Mouse (Mus musculus) hindbrain, embryonic 14.5 days (tissue): ENCODE measurements at regions not wholly inside any gene's neighbourhood (a gene's known extent, or its start where the extent isn't known, plus 50 kb on each side); places are given as distances from the start of the nearest gene placed in this dataset.

Experiments used
- ATAC-seq: fragments of 200-750 bp; cut with Nextera tagmentation; 2 replicates; pipeline ENCODE4 v1.8.0; 2017; ENCODE audit warnings: moderate number of reproducible peaks, mild to moderate bottlenecking, moderate TSS enrichment, moderate library complexity; ENCODE audit not compliant: low FRiP score
- DNase-seq: peaks from one replicate; pipeline ENCODE4 v3.0.0-alpha.2; 2015; ENCODE audit warnings: low spot score
- H3K27ac ChIP-seq: fragments of 300-500 bp; sonication (generic); 2 replicates; pipeline ENCODE4 v1.5.1; 2014; ENCODE audit warnings: mild to moderate bottlenecking, moderate library complexity
- H3K27me3 ChIP-seq: fragments of 300-500 bp; sonication (generic); 2 replicates; pipeline ENCODE4 v1.6.1; 2014; ENCODE audit warnings: mild to moderate bottlenecking, low read length, mixed read lengths; ENCODE audit not compliant: control insufficient read depth, insufficient read depth
- H3K36me3 ChIP-seq: fragments of 300-500 bp; sonication (generic); replicated peaks from 2 replicates; pipeline ENCODE4 v1.6.1; 2014; ENCODE audit not compliant: control insufficient read depth, insufficient read depth
- H3K4me1 ChIP-seq: fragments of 300-500 bp; sonication (generic); replicated peaks from 2 replicates; pipeline ENCODE4 v1.6.1; 2014; ENCODE audit warnings: antibody characterized with exemption, low read length, mixed read lengths; ENCODE audit not compliant: control insufficient read depth, insufficient read depth
- H3K4me2 ChIP-seq: fragments of 300-500 bp; sonication (generic); replicated peaks from 2 replicates; pipeline ENCODE4 v1.6.1; 2014; ENCODE audit warnings: mild to moderate bottlenecking, moderate library complexity
- H3K4me3 ChIP-seq: fragments of 300-500 bp; sonication (generic); replicated peaks from 2 replicates; pipeline ENCODE4 v1.5.1; 2014; ENCODE audit warnings: mild to moderate bottlenecking, low read length
- H3K9ac ChIP-seq: fragments of 300-500 bp; sonication (generic); 2 replicates; pipeline ENCODE4 v1.6.1; 2014
- H3K9me3 ChIP-seq: fragments of 300-500 bp; sonication (generic); 2 replicates; pipeline ENCODE4 v1.6.1; 2016; ENCODE audit warnings: low read length; ENCODE audit not compliant: control insufficient read depth
- WGBS: fragments of 180-500 bp; shearing (Covaris S2); extraction: QIAGEN DNeasy Blood & Tissue Kit; methylation state at CpG from one replicate; pipeline ENCODE4 v1.1.7; 2014; 5-methylcytosine and 5-hydroxymethylcytosine counted together

DNA sequence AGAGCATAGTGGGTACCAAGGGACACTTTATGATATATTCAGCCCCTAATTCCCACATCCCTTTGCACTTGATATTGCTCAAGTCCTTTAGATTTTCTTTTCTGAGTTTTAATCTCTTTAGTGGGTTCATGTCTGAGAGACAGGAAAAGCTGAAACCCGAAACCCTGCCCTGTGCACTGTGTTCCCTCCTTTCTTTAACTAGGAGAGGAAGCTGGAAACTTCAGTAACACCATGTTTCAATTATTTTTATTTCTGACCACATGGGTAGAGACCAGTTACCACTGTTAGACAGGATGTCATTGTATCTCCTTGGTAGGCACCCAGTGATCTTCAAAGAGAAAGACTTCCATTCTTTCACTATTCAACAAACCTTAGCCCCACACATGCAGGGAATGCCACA is 362.4 kb upstream of the Flrt2 start:
- H3K27me3 ChIP-seq = no peaks in the 10 kb centered on the region
- ATAC-seq = no peak
- 81% methylated on average over 1 of the region's 1 CpGs for WGBS

DNA sequence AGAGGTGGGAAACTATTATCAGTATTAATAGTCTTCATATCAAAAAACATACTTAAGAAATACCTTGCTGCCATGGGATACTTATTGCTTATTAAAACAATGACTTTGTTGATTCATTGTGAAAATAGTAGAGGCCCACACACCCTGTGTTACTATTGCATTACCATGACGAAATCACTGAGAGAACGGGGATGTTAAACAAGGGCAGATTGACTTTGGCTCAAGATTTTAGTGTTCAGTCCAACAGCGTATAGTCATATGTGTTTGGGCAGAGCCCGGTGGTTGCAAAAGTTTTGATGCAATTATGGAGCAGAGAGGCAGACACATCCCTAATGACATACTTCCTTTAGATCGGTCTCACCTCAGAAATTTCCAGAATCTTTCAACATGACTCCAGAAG is 344.2 kb upstream of the Flrt2 start:
- Histone ChIP-seq H3K4me1 (no peaks in the 10 kb centered on the region), H3K27ac (no peak overlapping the region), H3K9ac (no peak overlapping the region), H3K27me3 (no peaks in the 10 kb centered on the region), H3K36me3 (no peaks in the 10 kb centered on the region), H3K4me3 (no peak overlapping the region), H3K9me3 (no peaks in the 10 kb centered on the region), H3K4me2 (no peak overlapping the region)
- no peak for DNase-seq
- no peak for ATAC-seq
- WGBS = 90% methylated on average over 5 of the region's 5 CpGs

More for the DNA sequence above, 362.4 kb upstream of the Flrt2 start:
- H3K27ac ChIP-seq = no peak overlapping the region
- no peaks in the 10 kb centered on the region for H3K36me3 ChIP-seq
- no peaks in the 10 kb centered on the region for H3K9me3 ChIP-seq
- no peak overlapping the region for H3K9ac ChIP-seq
- no peak overlapping the region for H3K4me2 ChIP-seq
- DNase-seq = no peak
- H3K4me1 ChIP-seq = no peaks in the 10 kb centered on the region
- H3K4me3 ChIP-seq = no peak overlapping the region

DNA sequence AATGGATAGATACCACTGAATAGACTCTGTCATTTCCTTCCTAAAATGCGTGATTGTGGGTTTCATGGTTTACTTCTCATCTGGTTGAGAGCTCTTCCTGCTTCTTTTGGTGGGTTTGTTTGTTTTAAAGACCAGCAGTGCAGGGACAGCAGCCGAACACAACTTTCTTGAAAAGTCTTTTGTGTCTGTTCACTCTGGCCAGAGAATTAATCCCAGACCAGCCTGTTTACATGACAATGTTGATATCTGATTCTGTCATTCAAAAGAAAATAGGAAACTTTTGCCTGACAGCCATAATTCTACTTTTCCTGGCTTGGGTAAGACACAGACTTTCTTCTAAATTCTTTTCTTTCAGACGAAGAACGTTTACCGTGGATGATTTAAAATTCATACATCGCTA is 336.9 kb upstream of the Flrt2 start:
- no peak overlapping the region for H3K4me2 ChIP-seq
- H3K27ac ChIP-seq = no peak overlapping the region
- WGBS = 30% methylated on average over 6 of the region's 6 CpGs
- no peaks in the 10 kb centered on the region for H3K4me1 ChIP-seq
- DNase-seq = no peak
- no peak overlapping the region for H3K9ac ChIP-seq
- H3K36me3 ChIP-seq = no peaks in the 10 kb centered on the region
- no peaks in the 10 kb centered on the region for H3K27me3 ChIP-seq
- no peak overlapping the region for H3K4me3 ChIP-seq
- ATAC-seq = no peak
- no peaks in the 10 kb centered on the region for H3K9me3 ChIP-seq

DNA sequence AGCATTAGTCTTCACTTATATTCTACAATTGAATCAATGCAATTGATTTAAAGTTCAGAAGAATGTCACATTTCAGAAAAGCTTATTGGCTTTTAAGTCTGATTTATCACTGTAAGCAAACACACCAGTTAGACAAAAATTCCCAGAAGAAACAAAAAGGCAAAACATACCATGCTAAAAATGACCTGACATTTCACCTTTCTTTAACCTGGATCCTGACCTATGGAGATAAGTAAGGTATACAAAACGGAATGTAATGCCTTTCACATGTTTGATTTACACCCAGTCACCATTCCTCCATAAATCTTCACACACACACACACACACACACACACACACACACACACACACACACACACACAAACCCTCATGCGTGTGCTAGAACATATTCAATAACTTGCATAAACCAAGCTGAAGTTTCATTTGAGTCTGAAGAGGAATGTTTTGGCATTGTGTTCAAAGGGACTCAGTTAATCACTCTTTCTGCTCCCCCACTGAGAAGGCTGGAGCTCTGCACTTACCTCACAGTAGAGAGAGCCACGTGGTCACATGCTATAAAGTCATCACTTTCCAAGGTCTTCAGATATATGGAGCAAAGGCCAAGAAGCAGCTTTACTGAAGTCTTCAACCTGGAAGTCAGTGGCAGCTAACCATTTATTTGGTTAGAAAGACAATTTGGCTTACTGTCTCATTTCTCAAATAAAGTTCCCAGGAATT is 307.6 kb upstream of the Flrt2 start:
- no peak overlapping the region for H3K9ac ChIP-seq
- no peaks in the 10 kb centered on the region for H3K27me3 ChIP-seq
- H3K9me3 ChIP-seq = no peaks in the 10 kb centered on the region
- H3K4me2 ChIP-seq = no peak overlapping the region
- H3K27ac ChIP-seq = no peak overlapping the region
- H3K4me3 ChIP-seq = no peak overlapping the region
- no peaks in the 10 kb centered on the region for H3K36me3 ChIP-seq
- H3K4me1 ChIP-seq = no peaks in the 10 kb centered on the region
- WGBS = 51% methylated on average over 3 of the region's 3 CpGs
- ATAC-seq (no peak), DNase-seq (no peak)

DNA sequence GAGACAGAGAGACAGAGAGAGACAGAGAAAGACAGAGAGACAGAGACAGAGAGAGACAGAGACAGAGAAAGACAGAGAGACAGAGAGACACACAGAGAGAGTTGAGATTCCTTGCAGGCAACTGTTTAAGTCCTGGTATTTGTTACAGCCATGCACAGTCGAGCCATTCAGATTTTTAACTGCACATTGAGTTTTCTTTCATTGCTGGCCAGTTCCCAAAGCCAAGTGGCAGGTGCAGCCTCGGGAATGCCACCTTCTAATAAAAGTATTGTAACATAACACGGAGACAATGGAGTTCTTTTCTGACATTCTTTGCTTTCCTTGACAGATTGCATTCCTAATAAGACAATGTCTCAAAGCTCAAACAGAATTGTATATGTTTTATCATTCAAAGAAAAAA is 306.3 kb upstream of the Flrt2 start:
- no peak overlapping the region for H3K27ac ChIP-seq
- H3K4me1 ChIP-seq = no peaks in the 10 kb centered on the region
- H3K27me3 ChIP-seq = no peaks in the 10 kb centered on the region
- ATAC-seq (no peak), DNase-seq (no peak)
- H3K9me3 ChIP-seq = no peaks in the 10 kb centered on the region
- WGBS = 56% methylated on average over 3 of the region's 3 CpGs
- H3K9ac ChIP-seq = no peak overlapping the region
- H3K4me3 ChIP-seq = no peak overlapping the region
- no peak overlapping the region for H3K4me2 ChIP-seq
- no peaks in the 10 kb centered on the region for H3K36me3 ChIP-seq

DNA sequence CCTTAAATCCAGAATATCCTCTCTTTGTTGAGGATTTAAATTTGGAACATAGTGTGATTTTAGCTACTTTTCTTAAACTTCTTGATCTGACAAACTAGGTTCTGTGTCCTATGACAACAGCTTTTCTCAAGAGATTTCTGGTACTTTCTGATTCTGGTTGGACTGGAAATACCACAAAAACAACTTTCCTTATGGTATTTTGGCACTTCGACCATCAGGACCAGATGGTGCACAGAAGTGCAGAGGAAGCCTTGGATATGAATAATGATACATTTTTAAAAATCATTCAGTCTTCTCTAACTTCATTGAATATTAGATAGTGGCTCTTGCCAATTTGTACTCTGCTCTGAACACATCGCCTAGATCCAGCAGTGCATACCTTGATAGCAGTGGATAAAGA is 303.8 kb upstream of the Flrt2 start:
- DNase-seq = no peak
- no peak overlapping the region for H3K27ac ChIP-seq

DNA sequence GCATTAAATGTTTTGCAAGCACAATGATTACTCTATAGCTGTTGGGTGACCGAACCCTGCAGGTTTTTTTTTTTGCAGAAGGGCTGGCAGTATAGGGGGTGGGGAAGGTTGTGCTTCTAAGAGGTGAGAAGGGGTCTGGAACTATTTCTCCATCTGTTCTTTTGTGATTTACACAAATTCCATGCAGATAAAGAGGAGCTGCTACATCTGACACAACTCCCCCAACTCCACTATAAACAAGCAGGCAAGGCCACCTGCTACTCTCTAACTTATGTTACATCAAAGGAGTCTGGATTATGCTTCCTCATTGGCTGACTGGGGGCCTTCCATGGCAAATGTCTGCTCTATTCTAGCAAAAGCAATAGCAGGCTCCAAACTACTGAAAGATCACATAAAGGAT is 299.2 kb upstream of the Flrt2 start:
- no peaks in the 10 kb centered on the region for H3K4me1 ChIP-seq
- DNase-seq = no peak
- H3K4me3 ChIP-seq = no peak overlapping the region
- WGBS = 50% methylated on average over 1 of the region's 1 CpGs
- no peaks in the 10 kb centered on the region for H3K27me3 ChIP-seq
- no peak overlapping the region for H3K9ac ChIP-seq
- no peak overlapping the region for H3K4me2 ChIP-seq
- no peaks in the 10 kb centered on the region for H3K9me3 ChIP-seq
- ATAC-seq = no peak
- no peaks in the 10 kb centered on the region for H3K36me3 ChIP-seq
- H3K27ac ChIP-seq = no peak overlapping the region

More for the DNA sequence above, 303.8 kb upstream of the Flrt2 start:
- Histone ChIP-seq H3K4me3 (no peak overlapping the region), H3K27me3 (no peaks in the 10 kb centered on the region), H3K4me1 (no peaks in the 10 kb centered on the region), H3K9ac (no peak overlapping the region), H3K4me2 (no peak overlapping the region), H3K36me3 (no peaks in the 10 kb centered on the region), H3K9me3 (no peaks in the 10 kb centered on the region)
- 90% methylated on average over 2 of the region's 2 CpGs for WGBS
- no peak for ATAC-seq

DNA sequence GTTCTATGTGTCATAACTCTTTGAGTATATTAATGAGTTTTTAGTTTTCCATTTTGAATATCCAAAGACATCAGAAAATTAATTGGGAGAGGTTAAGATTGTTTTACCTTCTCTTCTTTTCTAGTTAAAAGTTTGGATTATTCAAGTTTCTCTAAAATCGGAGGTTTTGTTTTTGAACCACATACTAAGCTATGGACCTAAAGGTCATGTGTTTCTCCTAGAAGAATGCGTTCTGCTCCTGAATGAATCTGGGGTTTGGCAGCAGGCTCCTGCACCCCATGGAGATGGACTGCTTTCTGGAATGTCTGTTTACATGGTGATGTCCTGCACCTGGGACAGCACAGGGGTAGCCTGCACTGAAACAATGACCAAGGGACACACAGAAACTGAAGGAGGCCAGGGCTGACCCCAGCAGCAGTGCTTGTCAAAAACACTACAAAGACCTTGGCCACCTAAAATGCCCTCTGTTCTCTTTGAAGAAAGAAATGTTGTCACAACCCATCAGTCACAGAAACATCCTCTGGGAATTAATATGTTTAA is 297.0 kb upstream of the Flrt2 start:
- H3K4me1 ChIP-seq = no peaks in the 10 kb centered on the region
- H3K4me2 ChIP-seq = no peak overlapping the region
- no peak overlapping the region for H3K9ac ChIP-seq
- H3K27ac ChIP-seq = no peak overlapping the region
- 46% methylated on average over 2 of the region's 2 CpGs for WGBS
- DNase-seq = no peak
- H3K4me3 ChIP-seq = no peak overlapping the region
- H3K36me3 ChIP-seq = no peaks in the 10 kb centered on the region
- H3K9me3 ChIP-seq = no peaks in the 10 kb centered on the region
- no peak for ATAC-seq
- no peaks in the 10 kb centered on the region for H3K27me3 ChIP-seq

DNA sequence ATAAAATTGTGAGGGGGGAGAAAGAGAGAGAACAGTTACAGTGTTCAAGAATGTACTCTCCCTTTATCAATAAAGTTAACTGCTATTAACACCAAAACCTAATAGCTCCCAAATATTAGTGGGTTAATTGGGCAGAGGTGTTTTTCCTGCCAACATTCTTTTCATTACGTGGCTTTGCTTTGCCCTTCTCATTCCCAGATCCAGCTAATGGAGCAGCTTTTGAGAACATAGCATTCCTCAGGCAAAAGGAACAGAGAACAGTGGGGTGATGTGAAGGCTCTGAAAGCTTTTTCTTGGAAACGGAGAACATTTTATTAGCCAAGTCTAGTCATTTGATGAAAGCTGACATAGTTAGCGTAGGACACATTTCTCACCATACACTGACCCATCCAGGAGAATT is 271.2 kb upstream of the Flrt2 start:
- Histone ChIP-seq H3K27me3 (no peaks in the 10 kb centered on the region), H3K4me3 (no peak overlapping the region), H3K9me3 (no peaks in the 10 kb centered on the region), H3K9ac (no peak overlapping the region), H3K27ac (no peak overlapping the region), H3K4me1 (no peaks in the 10 kb centered on the region), H3K36me3 (no peaks in the 10 kb centered on the region), H3K4me2 (no peak overlapping the region)
- 81% methylated on average over 3 of the region's 3 CpGs for WGBS
- no peak for DNase-seq
- ATAC-seq = no peak

DNA sequence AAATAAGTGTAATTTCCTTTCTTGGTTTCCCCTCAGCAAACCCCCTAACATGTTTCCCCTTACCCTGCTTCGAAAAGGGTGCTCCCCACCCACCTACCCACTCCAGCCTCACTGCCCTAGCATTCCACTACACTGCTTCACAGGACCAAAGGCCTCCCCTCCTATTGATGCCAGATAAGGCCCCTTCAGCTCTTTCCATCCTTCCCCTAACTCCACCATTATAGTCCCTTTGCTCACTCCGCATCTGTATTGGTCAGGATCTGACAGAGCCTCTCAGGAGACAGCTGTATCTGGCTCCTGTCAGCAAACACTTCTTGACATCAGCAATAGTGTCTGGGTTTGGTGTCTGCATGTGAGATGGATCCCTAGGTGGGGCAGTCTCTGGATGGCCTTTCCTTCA is 267.3 kb upstream of the Flrt2 start:
- Histone ChIP-seq H3K27me3 (no peaks in the 10 kb centered on the region), H3K9ac (no peak overlapping the region)
- 73% methylated on average over 2 of the region's 2 CpGs for WGBS

More for the DNA sequence above, 267.3 kb upstream of the Flrt2 start:
- Histone ChIP-seq H3K27ac (no peak overlapping the region), H3K9me3 (no peaks in the 10 kb centered on the region), H3K36me3 (no peaks in the 10 kb centered on the region), H3K4me1 (no peaks in the 10 kb centered on the region), H3K4me3 (no peak overlapping the region), H3K4me2 (no peak overlapping the region)
- ATAC-seq (no peak), DNase-seq (no peak)
